Mouse (Mus musculus): ENCODE measurements at regions not wholly inside any gene's neighbourhood (a gene's known extent, or its start where the extent isn't known, plus 50 kb on each side); places are given as distances from the start of the nearest gene placed in this dataset.

GRCm38 (mm10) chr13:5302141-5302540 is 559.1 kb upstream of the Klf6 start:
- TF ChIP-seq CTCF (IDR thresholded peaks at IDR 0.05; ENCODE audit: low read depth, low read length) (no peak), POLR2A (IDR thresholded peaks at IDR 0.05; ENCODE audit: borderline replicate concordance, low read depth, low read length) (no peak)

All from bone marrow macrophage, adult 2 months (primary cell).